Mouse (Mus musculus) cortical plate, adult 2 months (tissue): ENCODE data around the gene Ddx24. TPM values are rescaled to one million over a fixed set of nuclear protein-coding genes. Genes with fewer than 3 reads are reported as not detected.
A peak's percentile ranks its signal among the peaks of the same experiment; 100 is the strongest.

Source experiments
- H3K27ac ChIP-seq: fragments of 200-500 bp; 2 replicates; pipeline ENCODE4 v1.5.1; 2012; ENCODE audit warnings: low read length, control low read depth, inconsistent platforms; ENCODE audit not compliant: insufficient read depth
- H3K4me1 ChIP-seq: fragments of 200-500 bp; 2 replicates; pipeline ENCODE4 v1.6.1; 2011; ENCODE audit warnings: low read length; ENCODE audit not compliant: control insufficient read depth, insufficient read depth
- H3K4me3 ChIP-seq: fragments of 200-500 bp; 2 replicates; pipeline ENCODE4 v1.5.1; 2011; ENCODE audit warnings: mild to moderate bottlenecking, low read length, control low read depth; ENCODE audit not compliant: insufficient read depth
- CTCF ChIP-seq: fragments of 200-500 bp; IDR thresholded peaks from 2 replicates; pipeline ENCODE4 v1.5.1; 2011; ENCODE audit warnings: mild to moderate bottlenecking, control low read depth, low read length; ENCODE audit not compliant: insufficient read depth; ENCODE audit errors: extremely low read depth
- POLR2A ChIP-seq: fragments of 200-500 bp; IDR thresholded peaks from 2 replicates; pipeline ENCODE4 v1.6.1; 2011; ENCODE audit warnings: mild to moderate bottlenecking, low read length, control low read depth; ENCODE audit not compliant: insufficient read depth; ENCODE audit errors: extremely low read depth
- polyA plus RNA-seq: library from polyadenylated mRNA; depleted of rRNA; stranded (reverse); fragments of >200 nt; gene quantifications from 2 replicates; pipeline ENCODE4 v1.2.3, GENCODE M21; 2012

The Ddx24 gene
- polyA plus RNA-seq, 1 experiment = 160 TPM

DNA sequence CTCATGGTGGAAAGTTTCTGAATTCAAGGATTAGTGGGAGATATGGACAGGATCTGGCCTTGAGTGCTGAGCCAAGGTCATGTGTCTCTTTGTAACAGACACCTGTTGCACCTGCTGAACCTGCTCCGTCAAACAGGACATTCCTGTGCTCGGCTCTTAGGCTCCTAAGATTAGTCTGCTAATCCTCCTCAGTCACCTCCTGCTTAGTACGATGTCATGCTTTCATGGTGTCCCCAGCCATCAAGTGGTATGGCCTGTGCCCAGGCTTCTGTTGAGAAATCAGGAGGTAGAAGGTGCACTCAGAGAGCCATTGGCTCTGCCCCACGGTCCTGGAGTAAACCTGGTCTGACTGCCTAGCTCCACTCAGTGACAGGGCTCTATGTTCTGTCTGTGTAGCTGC is 54.8 kb downstream of the Ddx24 start:
- H3K4me3 ChIP-seq = no peak overlapping the region
- no peaks in the 10 kb centered on the region for H3K4me1 ChIP-seq
- TF ChIP-seq CTCF (no peak), POLR2A (no peak)
- no peak overlapping the region for H3K27ac ChIP-seq

DNA sequence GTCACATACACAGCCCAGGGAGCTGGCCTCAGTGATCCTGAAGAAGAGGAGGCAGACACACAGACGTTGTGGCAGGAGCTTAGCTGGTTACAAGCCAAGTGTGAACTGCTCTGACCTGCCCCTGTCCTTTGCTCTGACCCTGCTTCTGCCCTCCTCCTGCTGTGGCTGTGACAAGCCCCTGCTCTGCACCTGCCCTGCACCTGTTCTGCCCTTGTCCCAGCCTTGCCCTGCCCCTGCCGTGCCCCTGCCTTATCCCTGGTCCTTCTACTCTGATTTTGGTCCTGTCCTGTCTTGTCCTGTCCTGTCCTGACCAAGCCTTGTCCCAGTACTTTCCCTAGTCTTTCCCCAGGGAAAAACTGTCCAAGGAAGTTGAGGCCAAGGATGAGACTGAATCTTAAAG is 56.9 kb downstream of the Ddx24 start:
- no peak for TF ChIP-seq CTCF
- TF ChIP-seq POLR2A = no peak
- no peak overlapping the region for H3K4me3 ChIP-seq
- no peaks in the 10 kb centered on the region for H3K4me1 ChIP-seq
- H3K27ac ChIP-seq = no peak overlapping the region

DNA sequence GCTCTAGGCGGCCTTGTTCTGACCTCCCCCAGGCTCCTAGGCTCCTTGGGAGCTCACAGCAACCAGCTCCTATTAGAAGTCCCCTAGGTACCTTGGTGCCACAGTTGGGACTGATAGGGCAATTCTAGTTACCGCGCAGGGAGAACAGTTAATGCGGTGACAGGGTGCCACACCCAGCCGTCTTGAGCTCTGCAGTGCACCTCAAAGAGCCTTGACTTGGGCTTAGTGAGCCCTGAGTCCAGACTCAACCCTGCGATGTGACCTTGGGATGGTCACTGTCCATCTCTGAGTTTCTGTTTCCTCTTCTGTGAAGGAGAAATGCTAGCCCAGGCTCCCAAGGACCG is 57.3 kb downstream of the Ddx24 start:
- Histone ChIP-seq H3K4me3 (no peak overlapping the region), H3K4me1 (no peaks in the 10 kb centered on the region), H3K27ac (no peak overlapping the region)
- TF ChIP-seq CTCF (no peak), POLR2A (no peak)

DNA sequence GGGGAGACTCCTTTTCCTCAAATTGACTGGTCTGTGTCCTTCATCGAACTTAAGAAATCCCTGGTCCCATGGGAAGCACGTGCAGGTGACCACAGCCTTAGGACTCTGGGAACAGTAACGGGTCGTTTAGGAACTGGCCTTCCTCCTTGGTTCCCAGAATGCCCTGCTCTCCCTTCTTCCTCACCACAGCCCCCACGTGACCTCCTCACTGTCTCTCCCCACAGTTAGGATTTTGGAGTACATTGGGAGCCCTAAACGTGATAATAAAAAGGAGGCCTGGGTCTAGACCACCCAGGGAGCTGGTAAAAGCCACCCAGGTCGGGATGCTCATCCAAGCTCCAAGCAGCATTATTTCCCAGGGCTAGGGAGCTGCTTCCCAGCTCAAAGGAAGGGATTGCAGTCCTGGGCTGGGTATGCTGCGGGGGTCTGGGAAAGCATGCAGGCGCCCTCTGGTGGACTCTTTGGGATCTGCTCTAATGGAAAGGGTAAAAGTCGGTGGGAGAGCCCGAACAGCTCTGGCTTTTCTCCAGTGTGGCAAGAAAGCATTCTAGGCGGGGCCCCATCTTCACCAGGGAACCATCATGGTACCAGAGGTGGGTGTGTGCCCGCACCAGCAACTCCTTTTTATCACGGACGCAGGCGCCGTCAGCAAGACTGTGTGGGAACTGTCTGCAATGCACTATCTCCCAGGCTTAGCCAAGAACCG is 57.9 kb downstream of the Ddx24 start:
- H3K4me1 ChIP-seq = no peaks in the 10 kb centered on the region
- peak; percentile 62 for TF ChIP-seq CTCF
- no peak for TF ChIP-seq POLR2A
- H3K27ac ChIP-seq = no peak overlapping the region
- H3K4me3 ChIP-seq = no peak overlapping the region

DNA sequence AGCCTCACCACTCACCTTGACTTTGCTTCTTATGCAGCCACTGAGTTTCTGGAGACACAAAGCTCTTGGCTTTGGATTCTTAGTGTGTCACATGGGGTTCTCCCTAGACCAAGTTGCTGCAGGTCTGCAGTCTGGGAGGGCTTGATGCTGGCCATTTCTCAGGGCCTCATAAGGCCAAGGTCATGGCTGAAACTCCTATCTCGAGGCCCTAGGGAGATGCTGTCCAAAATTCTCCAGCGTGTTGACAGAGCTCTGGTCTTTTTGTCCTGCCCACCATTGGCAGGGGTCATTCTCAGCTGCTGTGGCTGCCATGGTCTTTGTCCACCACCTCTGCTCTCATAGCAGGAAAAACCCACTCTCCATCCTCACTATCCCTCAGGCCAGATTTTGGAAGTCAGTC is 58.5 kb downstream of the Ddx24 start:
- no peaks in the 10 kb centered on the region for H3K4me1 ChIP-seq
- no peak overlapping the region for H3K27ac ChIP-seq
- TF ChIP-seq POLR2A (no peak), CTCF (no peak)

DNA sequence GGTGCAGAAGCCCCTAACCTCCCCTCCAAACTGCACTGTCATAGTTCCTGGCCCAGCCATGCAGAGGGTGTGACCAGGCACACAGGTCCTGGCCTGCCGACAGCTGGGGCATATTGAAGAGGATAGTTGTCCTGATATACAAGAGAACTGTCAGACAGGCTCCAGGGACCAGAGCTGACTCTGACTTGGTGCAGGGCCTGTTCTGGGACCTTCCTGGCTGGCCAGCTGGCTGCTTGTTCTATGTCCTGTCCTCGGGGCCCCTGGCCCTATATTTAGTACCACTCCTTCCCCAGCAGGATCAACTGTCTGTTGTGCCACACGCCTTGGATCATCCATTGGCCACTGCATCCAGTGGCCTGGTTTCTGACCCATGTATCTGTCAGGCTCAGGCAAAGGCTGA is 63.3 kb downstream of the Ddx24 start:
- Histone ChIP-seq H3K4me3 (no peak overlapping the region), H3K4me1 (peaks cover 6% of the 10 kb centered on the region), H3K27ac (no peak overlapping the region)
- no peak for TF ChIP-seq CTCF
- no peak for TF ChIP-seq POLR2A

More for the DNA sequence above, 58.5 kb downstream of the Ddx24 start:
- no peak overlapping the region for H3K4me3 ChIP-seq

DNA sequence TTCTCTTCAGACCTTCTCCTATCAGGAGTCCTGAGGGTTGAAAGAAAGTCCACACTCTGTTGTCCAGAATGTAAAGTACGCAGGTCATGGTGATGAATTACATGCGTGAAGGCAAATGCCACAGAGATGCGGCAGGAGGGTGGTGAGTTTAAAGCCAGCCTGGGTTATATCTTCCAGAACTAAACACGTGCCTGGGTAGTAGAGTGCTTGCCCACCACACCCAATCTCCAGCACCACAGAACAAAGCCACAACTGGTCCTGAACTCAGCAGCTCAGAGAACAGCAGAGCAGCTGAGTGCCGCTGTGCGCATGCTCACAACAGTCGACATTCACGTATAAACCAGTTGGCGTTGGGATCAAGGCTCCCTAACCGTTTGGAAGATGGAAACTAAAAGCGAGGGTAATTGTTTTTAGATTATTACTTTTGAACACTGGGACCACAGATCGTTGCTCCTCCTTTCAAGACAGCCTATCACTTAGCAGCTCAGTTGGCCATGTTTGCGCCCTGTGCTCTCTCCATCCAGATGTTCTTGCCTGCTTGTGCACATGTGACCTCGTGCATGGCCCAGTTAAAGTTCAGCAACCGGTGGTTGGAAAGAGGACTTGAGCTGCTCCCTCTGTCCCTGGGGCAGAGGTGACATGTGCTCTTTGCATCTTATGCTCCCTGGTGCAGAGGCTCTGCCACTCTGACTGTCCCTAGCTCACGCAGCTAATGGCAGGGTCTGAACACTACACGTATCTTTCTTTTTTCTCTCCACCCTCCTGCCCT is 63.9 kb downstream of the Ddx24 start:
- H3K27ac ChIP-seq = no peak overlapping the region
- H3K4me3 ChIP-seq = no peak overlapping the region
- TF ChIP-seq POLR2A = no peak
- TF ChIP-seq CTCF = no peak
- peaks cover 6% of the 10 kb centered on the region for H3K4me1 ChIP-seq

DNA sequence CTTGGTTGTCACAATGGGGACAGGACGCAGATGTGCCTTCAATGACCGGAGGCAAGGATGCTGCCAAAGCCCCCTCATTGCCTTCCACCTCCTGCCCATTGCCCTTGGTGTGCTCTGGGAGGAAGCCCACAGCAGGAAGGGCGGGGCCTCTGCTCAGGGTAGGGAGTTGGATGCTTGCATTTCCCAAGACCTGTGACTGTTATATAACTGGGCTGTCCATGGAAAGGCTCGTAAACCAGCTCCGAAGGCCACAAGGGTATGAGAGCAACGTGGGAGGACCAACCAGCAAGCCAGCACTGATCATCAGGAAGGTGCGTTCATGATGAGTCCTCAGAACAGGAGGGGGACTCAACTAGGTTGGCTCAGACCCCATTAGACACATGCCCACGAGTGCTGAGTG is 64.8 kb downstream of the Ddx24 start:
- no peak for TF ChIP-seq POLR2A
- no peak for TF ChIP-seq CTCF
- Histone ChIP-seq H3K27ac (no peak overlapping the region), H3K4me1 (peaks cover 9% of the 10 kb centered on the region), H3K4me3 (no peak overlapping the region)

DNA sequence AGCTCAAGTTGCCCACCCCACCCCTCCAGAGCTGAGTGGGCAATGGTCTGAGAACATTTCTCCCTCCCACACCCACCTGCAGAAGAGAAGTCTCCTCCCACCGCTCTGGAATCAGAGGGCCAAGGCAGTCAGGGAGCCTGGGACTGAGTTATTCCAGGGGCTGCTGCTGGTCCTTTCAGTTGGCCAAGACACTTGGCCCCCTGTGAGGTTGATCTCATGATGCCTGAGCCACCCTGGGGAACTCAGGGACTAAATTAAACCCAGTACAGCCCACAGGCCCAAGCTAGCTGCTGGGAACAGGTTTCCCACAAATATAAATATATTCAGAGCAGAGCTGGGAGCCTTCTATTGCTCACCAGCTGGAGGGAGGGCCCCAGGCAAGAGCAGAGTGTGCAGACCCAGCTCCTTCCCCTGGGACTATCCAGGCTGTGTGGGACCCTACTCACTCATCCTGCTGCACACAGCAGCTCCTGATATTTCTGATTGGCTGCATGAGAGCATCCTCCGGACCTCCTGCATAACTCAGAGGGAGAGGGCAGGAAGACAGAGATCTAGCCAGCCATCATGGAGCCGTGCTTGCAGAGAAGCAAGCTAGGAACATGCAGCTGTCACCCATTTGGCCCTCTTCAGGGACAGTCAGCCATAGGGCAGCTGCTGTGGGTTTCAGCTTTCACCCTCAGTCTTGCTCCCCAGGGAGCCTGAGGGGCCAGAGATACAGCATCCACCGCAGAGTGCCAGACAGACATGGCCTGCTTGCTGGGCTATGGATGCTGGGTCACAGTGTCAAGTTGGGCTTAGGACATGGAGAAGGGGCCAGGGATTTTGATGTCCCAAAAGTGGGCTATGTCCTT is 66.5 kb downstream of the Ddx24 start:
- no peak for TF ChIP-seq POLR2A
- TF ChIP-seq CTCF = no peak
- H3K27ac ChIP-seq = peak overlapping the region; percentile 51

More for the DNA sequence above, 66.5 kb downstream of the Ddx24 start:
- Histone ChIP-seq H3K4me1 (peaks cover 12% of the 10 kb centered on the region), H3K4me3 (no peak overlapping the region)
